Mouse (Mus musculus) hindbrain, embryonic 12.5 days (tissue): Measurements from ENCODE around the gene Tapt1. TPM values are rescaled to one million over a fixed set of nuclear protein-coding genes. Genes with fewer than 3 reads are reported as not detected.

Experiments
- ATAC-seq: fragments of 200-750 bp; cut with Nextera tagmentation; 2 replicates; pipeline ENCODE4 v1.8.0; 2017; ENCODE audit warnings: moderate TSS enrichment; ENCODE audit not compliant: low FRiP score
- H3K27ac ChIP-seq: fragments of 300-500 bp; sonication (generic); 2 replicates; pipeline ENCODE4 v1.5.1; 2016; ENCODE audit warnings: mild to moderate bottlenecking
- H3K27me3 ChIP-seq: fragments of 300-500 bp; sonication (generic); 2 replicates; pipeline ENCODE4 v1.6.1; 2016; ENCODE audit warnings: mild to moderate bottlenecking
- H3K36me3 ChIP-seq: fragments of 300-500 bp; sonication (generic); 2 replicates; pipeline ENCODE4 v1.6.1; 2016; ENCODE audit warnings: mild to moderate bottlenecking
- H3K4me1 ChIP-seq: fragments of 300-500 bp; sonication (generic); 2 replicates; pipeline ENCODE4 v1.6.1; 2016
- H3K4me2 ChIP-seq: fragments of 300-500 bp; sonication (generic); replicated peaks from 2 replicates; pipeline ENCODE4 v1.6.1; 2016; ENCODE audit warnings: mild to moderate bottlenecking
- H3K4me3 ChIP-seq: fragments of 300-500 bp; sonication (generic); 2 replicates; pipeline ENCODE4 v1.5.1; 2016; ENCODE audit warnings: mild to moderate bottlenecking
- H3K9ac ChIP-seq: fragments of 300-500 bp; sonication (generic); 2 replicates; pipeline ENCODE4 v1.6.1; 2016; ENCODE audit warnings: mild to moderate bottlenecking, moderate library complexity
- H3K9me3 ChIP-seq: fragments of 300-500 bp; sonication (generic); replicated peaks from 2 replicates; pipeline ENCODE4 v1.6.1; 2016; ENCODE audit warnings: mild to moderate bottlenecking
- WGBS: fragments of 180-500 bp; shearing (Covaris S2); methylation state at CpG from one replicate; pipeline ENCODE4 v1.1.7; 2016; 5-methylcytosine and 5-hydroxymethylcytosine counted together
- polyA plus RNA-seq: library from polyadenylated mRNA; unstranded; fragments of >200 nt; fragmentation: Nextera tagmentation; extraction: Ambion mirVana; gene quantifications from 2 replicates; pipeline ENCODE4 v1.2.1, GENCODE M21; 2016

Gene Tapt1
- polyA plus RNA-seq, 1 experiment from 2014 or later, result 36.1 TPM

DNA sequence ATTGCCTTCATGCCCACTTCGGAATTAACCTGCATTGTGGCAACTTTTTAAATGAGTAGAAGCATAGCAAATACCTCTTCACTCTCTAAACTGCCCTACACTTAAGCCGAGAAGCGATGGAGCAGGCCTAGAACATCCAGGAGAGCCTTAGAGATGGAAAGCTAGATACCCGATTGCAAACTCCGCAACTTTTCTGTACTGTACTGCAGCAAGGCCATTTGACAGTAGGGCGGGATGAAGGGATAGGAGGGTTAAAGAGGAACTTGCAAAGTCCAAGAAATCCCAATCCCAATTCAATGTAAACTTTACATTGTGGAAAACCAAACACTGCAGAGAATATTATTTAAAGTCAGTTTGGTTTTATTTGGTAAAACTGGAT, 1.0 kb upstream of the Tapt1 start:
- H3K4me3 ChIP-seq, result peak overlapping the region; percentile 97
- ATAC-seq, result no peak
- no peaks in the 10 kb centered on the region for H3K36me3 ChIP-seq
- peak overlapping the region; percentile 72 for H3K4me2 ChIP-seq
- WGBS, result 6% methylated on average over 6 of the region's 6 CpGs
- peaks cover 24% of the 10 kb centered on the region for H3K4me1 ChIP-seq
- peak overlapping the region; percentile 95; the same call in 1 of the 2 replicates for H3K27ac ChIP-seq
- no peaks in the 10 kb centered on the region for H3K9me3 ChIP-seq
- peak overlapping the region; percentile 95 for H3K9ac ChIP-seq
- no peaks in the 10 kb centered on the region for H3K27me3 ChIP-seq

DNA sequence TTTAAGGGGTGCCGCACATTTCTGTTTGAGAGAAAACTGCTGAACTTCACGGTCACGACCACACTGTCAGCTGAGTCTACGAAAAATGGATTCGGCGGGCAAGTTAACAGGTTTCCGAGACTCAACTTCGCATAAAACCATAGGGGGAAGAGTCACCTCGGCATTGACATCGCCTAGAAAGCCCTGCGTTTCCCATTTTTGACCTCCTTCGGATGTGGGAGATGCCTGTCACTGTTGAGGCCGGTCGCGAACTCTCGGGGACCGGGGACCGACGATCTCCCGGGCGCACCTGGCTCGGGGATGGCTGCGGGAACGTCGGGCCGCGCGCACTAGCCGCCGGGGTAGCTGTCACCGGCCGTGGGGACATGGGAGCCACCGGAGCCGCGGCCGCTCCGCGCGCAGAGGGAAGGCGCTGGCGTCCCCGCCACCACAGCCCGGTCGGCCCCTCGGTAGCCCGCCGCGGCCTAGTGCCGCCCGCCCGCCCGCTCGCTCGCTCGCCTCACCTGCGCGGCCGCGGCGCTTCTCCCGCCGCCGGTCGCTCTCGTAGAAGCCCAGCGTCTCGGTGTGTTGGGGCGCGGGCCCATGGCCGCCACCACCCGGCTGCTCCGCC, 410 bp downstream of the Tapt1 start:
- Histone ChIP-seq H3K4me1 (peaks cover 24% of the 10 kb centered on the region), H3K27me3 (no peaks in the 10 kb centered on the region), H3K4me3 (peak overlapping the region; percentile 97), H3K9ac (peak overlapping the region; percentile 95), H3K9me3 (no peaks in the 10 kb centered on the region), H3K27ac (peak overlapping the region; percentile 95), H3K4me2 (peak overlapping the region; percentile 72), H3K36me3 (no peaks in the 10 kb centered on the region)
- under 1% methylated on average over 61 of the region's 72 CpGs for WGBS
- ATAC-seq, result peak; percentile 86

DNA sequence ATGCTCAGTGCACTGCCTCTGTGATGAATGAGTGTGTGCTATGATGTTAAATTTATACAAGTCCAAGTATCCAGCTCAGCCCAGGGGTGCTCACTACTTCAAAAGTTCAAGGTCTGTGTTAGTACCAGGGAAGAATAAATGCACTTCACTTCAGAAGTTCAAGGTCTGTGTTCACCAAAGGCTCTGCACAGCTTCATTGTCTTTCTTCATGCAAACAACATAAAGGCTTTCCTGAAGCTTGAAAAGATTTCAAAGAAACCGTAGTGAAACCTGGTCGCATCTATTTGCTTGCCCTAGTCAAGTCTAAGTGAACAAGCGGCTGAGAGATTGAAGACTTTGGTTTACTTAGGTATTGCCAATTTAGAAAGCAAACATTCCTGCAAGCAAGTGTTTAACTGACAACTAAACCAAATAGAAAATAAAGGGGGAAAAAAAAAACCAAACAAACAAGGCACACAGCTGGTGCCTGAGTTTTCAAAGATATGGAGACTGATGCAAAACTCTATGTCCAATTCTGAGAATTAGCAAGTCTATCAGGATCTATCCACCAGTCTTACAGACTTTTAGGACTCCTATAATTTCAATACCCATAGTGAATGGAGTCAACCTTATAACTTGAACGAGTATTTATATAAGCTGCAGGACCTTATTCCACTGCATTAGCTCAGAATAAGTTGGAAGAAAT, 1.4 kb downstream of the Tapt1 start:
- WGBS, result 74% methylated on average over 4 of the region's 4 CpGs
- H3K9me3 ChIP-seq, result no peaks in the 10 kb centered on the region
- H3K4me3 ChIP-seq, result peak overlapping the region; percentile 97
- H3K9ac ChIP-seq, result peak overlapping the region; percentile 95; the same call in 1 of the 2 replicates
- H3K4me2 ChIP-seq, result peak overlapping the region; percentile 72
- H3K36me3 ChIP-seq, result no peaks in the 10 kb centered on the region
- ATAC-seq, result no peak
- H3K27me3 ChIP-seq, result no peaks in the 10 kb centered on the region
- H3K27ac ChIP-seq, result no peak overlapping the region
- H3K4me1 ChIP-seq, result peaks cover 24% of the 10 kb centered on the region

DNA sequence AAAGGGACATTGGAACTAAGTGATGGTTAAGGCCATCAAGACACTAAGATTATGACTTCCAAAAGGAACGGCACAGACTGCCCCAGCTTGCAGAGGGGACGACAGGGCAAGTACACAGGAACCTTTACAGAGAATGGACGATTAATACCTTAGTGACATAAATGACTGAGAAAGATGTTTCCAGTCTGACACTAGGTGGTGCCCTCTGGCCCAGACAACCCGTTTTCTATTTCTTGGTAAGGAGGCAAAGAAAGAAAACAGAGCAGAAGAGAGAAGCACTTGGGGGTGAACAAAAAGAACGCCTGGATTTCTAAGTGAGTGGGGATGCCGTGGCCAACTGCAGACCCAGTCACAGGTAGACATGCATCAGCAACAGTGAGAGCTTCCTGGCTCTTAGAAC, 2.2 kb downstream of the Tapt1 start:
- H3K27me3 ChIP-seq, result no peaks in the 10 kb centered on the region
- no peak overlapping the region for H3K9ac ChIP-seq
- no peak for ATAC-seq
- 25% methylated on average over 6 of the region's 6 CpGs for WGBS
- no peak overlapping the region for H3K4me3 ChIP-seq
- no peaks in the 10 kb centered on the region for H3K9me3 ChIP-seq
- H3K36me3 ChIP-seq, result no peaks in the 10 kb centered on the region
- peak overlapping the region; percentile 72 for H3K4me2 ChIP-seq
- H3K27ac ChIP-seq, result no peak overlapping the region
- H3K4me1 ChIP-seq, result peaks cover 24% of the 10 kb centered on the region

DNA sequence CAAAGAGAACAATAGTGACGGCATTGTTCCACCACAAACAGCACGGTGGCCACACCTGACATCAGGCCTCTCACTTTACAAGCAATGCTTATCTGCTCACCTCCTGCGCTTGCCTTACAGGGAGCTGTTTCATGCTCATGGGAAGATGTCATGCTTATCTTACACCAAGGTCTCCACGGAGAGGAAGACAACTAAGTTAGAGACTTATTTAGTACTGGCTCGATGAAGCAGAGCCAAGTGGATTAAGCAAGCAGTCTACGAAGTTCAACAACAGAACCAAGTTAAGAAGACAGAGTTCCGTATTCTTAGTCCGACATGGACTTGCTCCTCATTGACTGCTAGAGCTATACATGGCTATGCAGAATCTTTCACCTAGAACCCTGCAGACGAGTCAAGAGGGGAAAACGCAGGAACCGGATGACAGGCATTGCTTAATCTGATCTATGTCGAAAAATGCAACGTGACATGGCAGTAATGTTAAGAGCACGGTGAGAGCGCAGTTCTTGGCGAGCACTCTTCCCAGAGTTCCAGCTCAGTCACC, 3.0 kb downstream of the Tapt1 start:
- Histone ChIP-seq H3K4me2 (no peak overlapping the region), H3K4me3 (no peak overlapping the region), H3K4me1 (peaks cover 21% of the 10 kb centered on the region), H3K9me3 (no peaks in the 10 kb centered on the region), H3K9ac (no peak overlapping the region), H3K27me3 (no peaks in the 10 kb centered on the region), H3K27ac (no peak overlapping the region), H3K36me3 (no peaks in the 10 kb centered on the region)
- WGBS, result 91% methylated on average over 16 of the region's 16 CpGs
- no peak for ATAC-seq

DNA sequence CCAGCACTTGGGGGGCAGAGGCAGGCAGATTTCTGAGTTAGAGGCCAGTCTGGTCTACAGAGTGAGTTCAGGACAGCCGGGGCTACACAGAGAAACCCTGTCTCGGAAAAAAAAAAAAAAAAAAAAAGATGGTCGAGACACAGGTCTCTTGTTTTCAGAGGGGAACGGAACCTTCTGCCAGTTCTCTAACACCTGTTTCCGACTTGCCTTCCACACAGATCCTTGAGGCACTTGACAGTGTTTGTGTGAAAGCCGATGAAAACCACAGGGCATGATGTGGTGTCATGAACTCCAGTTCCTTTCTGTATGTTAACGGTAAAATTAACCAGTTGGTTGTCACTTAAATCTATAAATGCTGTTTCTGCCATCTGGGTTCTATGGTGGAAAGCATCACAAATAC, 6.0 kb downstream of the Tapt1 start:
- H3K27ac ChIP-seq, result no peak overlapping the region
- no peak overlapping the region for H3K9ac ChIP-seq
- no peak overlapping the region for H3K4me3 ChIP-seq
- WGBS, result 85% methylated on average over 7 of the region's 7 CpGs
- H3K36me3 ChIP-seq, result peaks cover 4% of the 10 kb centered on the region; the same call in 1 of the 2 replicates
- no peaks in the 10 kb centered on the region for H3K9me3 ChIP-seq
- no peak for ATAC-seq
- peaks cover 14% of the 10 kb centered on the region for H3K4me1 ChIP-seq
- H3K4me2 ChIP-seq, result no peak overlapping the region
- no peaks in the 10 kb centered on the region for H3K27me3 ChIP-seq

DNA sequence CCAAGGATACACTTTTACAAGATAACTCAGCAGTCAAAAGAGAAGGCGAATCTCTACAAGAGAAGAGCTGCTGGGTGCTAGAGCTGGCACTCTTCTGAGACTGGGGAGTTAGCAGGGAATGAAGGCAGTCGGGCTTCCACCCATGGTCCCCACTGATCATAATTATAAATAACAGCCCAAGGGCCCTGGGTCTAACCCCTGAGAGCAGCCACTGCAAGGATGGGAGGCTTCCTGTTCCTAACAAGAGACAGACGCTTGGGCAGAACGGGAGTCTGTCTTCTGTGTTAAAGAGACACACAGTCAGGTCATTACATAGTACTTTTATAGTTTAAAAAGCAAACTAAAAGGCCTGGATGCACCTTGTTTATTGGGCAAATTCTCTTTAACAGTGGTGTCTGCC, 6.6 kb downstream of the Tapt1 start:
- H3K36me3 ChIP-seq, result peaks cover 7% of the 10 kb centered on the region; the same call in 1 of the 2 replicates
- no peak overlapping the region for H3K4me2 ChIP-seq
- H3K4me3 ChIP-seq, result no peak overlapping the region
- no peaks in the 10 kb centered on the region for H3K27me3 ChIP-seq
- H3K4me1 ChIP-seq, result peaks cover 9% of the 10 kb centered on the region
- no peak overlapping the region for H3K27ac ChIP-seq
- no peak overlapping the region for H3K9ac ChIP-seq
- 84% methylated on average over 4 of the region's 4 CpGs for WGBS
- no peaks in the 10 kb centered on the region for H3K9me3 ChIP-seq
- ATAC-seq, result no peak

DNA sequence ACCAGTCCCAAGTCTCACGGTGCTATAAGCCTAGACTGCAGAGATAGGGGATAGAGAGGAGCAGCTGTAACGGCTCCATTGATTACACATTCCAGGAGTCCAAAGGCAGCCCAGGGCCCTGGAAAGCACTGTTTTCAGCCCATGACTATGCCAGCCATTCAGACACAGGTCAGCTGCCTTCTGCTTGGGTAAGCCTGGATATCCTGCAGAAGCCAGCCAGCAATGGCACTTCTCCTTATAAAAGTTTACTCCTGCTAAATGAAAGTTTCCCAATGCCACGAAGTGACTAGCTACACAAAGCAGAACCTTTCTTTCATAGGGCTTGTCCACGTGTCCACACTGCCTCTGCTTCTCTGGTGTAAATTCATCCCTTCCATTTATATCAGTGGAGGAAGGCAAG, 7.9 kb downstream of the Tapt1 start:
- Histone ChIP-seq H3K36me3 (peaks cover 8% of the 10 kb centered on the region; the same call in 1 of the 2 replicates), H3K27ac (no peak overlapping the region), H3K9ac (no peak overlapping the region), H3K27me3 (no peaks in the 10 kb centered on the region), H3K4me3 (no peak overlapping the region), H3K4me2 (no peak overlapping the region), H3K9me3 (no peaks in the 10 kb centered on the region), H3K4me1 (no peaks in the 10 kb centered on the region)
- WGBS, result 89% methylated on average over 4 of the region's 4 CpGs
- no peak for ATAC-seq

DNA sequence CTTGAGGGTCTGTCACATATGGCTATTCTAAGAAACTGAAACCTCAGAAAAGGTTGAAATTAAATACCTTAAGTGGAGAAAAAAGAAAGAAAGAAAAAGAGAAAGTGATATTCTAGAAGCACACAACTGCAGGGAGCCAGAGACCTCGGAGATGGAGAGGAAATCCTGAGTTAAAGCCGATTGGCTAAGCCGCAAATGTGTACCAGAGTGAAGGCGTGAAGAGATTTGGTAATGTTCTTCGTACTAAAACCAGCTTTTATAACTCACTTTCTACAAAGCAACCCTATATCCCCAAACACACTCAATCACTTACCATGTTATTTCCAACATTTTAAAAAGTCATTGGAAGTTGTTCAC, 8.8 kb downstream of the Tapt1 start:
- H3K27me3 ChIP-seq, result no peaks in the 10 kb centered on the region
- no peak overlapping the region for H3K4me3 ChIP-seq
- 63% methylated on average over 5 of the region's 5 CpGs for WGBS
- no peak overlapping the region for H3K4me2 ChIP-seq
- no peak for ATAC-seq
- H3K36me3 ChIP-seq, result peaks cover 8% of the 10 kb centered on the region; the same call in 1 of the 2 replicates
- H3K9ac ChIP-seq, result no peak overlapping the region
- H3K27ac ChIP-seq, result no peak overlapping the region
- H3K9me3 ChIP-seq, result no peaks in the 10 kb centered on the region
- no peaks in the 10 kb centered on the region for H3K4me1 ChIP-seq

DNA sequence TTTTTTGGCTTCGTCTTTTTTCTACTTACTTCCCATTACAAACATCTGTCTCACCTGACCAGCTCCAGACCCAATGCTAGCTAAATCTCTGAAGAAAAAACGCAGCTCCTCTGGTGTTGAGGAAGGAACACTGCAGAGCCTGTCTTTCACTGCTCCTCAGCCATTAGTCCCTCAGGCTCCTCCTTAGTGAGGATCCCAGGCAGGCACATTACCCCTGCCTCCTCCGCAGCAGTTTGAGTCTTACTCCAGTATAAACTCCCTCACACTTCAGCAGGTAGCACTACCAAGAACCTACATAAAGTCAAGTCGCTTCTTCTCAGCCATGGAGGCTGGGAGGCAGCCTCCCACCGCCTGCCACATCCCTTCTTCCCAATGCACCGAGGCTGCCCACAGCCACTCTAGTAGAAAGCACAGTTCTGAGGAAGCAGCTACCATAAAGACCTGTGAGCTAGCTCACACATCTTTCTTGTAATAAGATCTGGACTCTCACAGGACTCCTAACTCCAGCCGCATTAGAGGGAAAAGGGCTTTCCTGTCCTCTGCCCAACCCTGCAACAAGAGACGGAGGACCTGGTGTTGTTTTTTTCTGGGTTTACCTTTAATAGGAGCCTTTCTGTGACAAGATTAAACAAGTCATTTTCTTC, 9.3 kb downstream of the Tapt1 start:
- Histone ChIP-seq H3K4me3 (no peak overlapping the region), H3K9me3 (no peaks in the 10 kb centered on the region), H3K27ac (peak overlapping the region; percentile 40), H3K4me1 (no peaks in the 10 kb centered on the region), H3K4me2 (no peak overlapping the region), H3K36me3 (peaks cover 10% of the 10 kb centered on the region; the same call in 1 of the 2 replicates), H3K27me3 (no peaks in the 10 kb centered on the region), H3K9ac (no peak overlapping the region)
- no peak for ATAC-seq
- 74% methylated on average over 8 of the region's 8 CpGs for WGBS

DNA sequence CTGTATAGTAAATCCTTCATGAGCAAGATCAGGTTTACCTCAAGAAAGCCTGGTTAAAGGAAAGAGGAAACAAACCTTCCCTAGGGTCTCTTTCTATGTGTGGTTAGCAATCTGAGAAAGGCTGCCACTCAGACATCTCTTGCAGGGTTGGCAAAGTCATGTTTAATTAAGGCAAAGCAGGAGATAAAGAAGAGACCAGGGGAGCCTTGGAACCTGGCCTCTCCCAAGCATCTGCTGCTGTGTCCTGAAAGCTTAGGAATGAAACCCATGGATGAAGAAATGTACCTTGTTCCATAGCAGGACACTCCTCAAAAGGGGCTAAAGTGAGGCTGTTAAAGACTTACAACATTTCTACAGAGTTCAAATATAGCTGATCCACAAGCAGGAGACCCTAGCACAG, 11.3 kb downstream of the Tapt1 start:
- H3K36me3 ChIP-seq, result peaks cover 13% of the 10 kb centered on the region; the same call in 1 of the 2 replicates
- no peaks in the 10 kb centered on the region for H3K4me1 ChIP-seq
- H3K27me3 ChIP-seq, result no peaks in the 10 kb centered on the region
- no peak overlapping the region for H3K4me3 ChIP-seq
- H3K9me3 ChIP-seq, result no peaks in the 10 kb centered on the region
- no peak overlapping the region for H3K9ac ChIP-seq
- no peak for ATAC-seq
- H3K27ac ChIP-seq, result no peak overlapping the region
- no peak overlapping the region for H3K4me2 ChIP-seq

DNA sequence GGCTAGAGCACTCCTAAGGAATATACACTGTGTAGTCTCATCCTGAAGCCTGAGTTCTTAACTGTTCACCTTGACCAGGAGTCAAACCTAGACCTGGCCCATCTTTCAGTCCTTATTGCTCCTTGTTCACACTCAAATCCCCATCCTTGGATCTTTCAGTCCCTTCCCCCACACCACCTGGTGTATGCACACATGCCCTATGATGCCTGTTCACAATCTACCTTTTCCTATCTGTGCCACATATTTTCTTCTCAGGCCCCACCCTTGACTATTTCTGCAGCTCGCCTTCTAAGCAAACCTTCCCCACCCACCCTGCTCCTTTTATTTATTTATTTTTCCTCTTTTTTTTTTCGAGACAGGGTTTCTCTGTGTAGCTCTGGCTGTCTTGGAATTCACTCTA, 12.4 kb downstream of the Tapt1 start:
- Histone ChIP-seq H3K4me2 (no peak overlapping the region), H3K27me3 (no peaks in the 10 kb centered on the region), H3K9me3 (no peaks in the 10 kb centered on the region), H3K36me3 (peaks cover 13% of the 10 kb centered on the region; the same call in 1 of the 2 replicates), H3K9ac (no peak overlapping the region), H3K4me3 (no peak overlapping the region), H3K27ac (no peak overlapping the region), H3K4me1 (no peaks in the 10 kb centered on the region)
- ATAC-seq, result no peak
- 78% methylated on average over 2 of the region's 2 CpGs for WGBS
